In genomic region chr4:129819712-129820336, GRCm38 (mm10) we compare ENCODE assay signal across 8 mouse cellular contexts. TPM values are rescaled to one million over a fixed set of nuclear protein-coding genes. Genes with fewer than 3 reads are reported as not detected.
A peak's percentile ranks its signal among the peaks of the same experiment; 100 is the strongest.
DNase-seq lines count a peak whose midpoint lies in the region; ATAC-seq and TF ChIP-seq lines count a peak whose summit lies in the region.

No protein-coding gene starts in this region.

- peaks cover 0 to 34% of the 10 kb centered on the region in 2 experiments for H3K36me3 ChIP-seq in CH12.LX (replicated peaks in 1 of 2; ENCODE audit: control insufficient read depth in 1 of 2, insufficient read depth in 1 of 2, low read length in 1 of 2)
- no peaks in the 10 kb centered on the region for H3K36me3 ChIP-seq in forebrain, embryonic 12.5 days (replicated peaks)
- peaks cover 5% of the 10 kb centered on the region; the same call in 1 of the 2 replicates for H3K36me3 ChIP-seq in liver, postnatal 0 days (replicated peaks; ENCODE audit: insufficient read depth, low read length)
- no peaks in the 10 kb centered on the region for H3K36me3 ChIP-seq in neural tube, embryonic 14.5 days (ENCODE audit: control insufficient read depth, insufficient read depth, low read length)

- peak overlapping the region; percentile 94 for H3K9ac ChIP-seq in CH12.LX (ENCODE audit: insufficient read depth, low read depth)
- peak overlapping the region; percentile 96 for H3K9ac ChIP-seq in forebrain, embryonic 12.5 days
- H3K9ac ChIP-seq in liver, postnatal 0 days (replicated peaks): peak overlapping the region; percentile 94
- peak overlapping the region; percentile 92 for H3K9ac ChIP-seq in neural tube, embryonic 14.5 days (replicated peaks; ENCODE audit: low read depth, low read length)

- no peak; the same call in none of the 2 replicates for TF ChIP-seq RAD21 in CH12.LX (IDR thresholded peaks at IDR 0.05; ENCODE audit: low read depth, low read length)

- H3K4me2 ChIP-seq in CH12.LX (ENCODE audit: insufficient read depth, low read depth, poor library complexity, severe bottlenecking): peak overlapping the region; percentile 80
- peak overlapping the region; percentile 75 for H3K4me2 ChIP-seq in forebrain, embryonic 12.5 days
- peak overlapping the region; percentile 81 for H3K4me2 ChIP-seq in liver, postnatal 0 days (ENCODE audit: low read depth, low read length)
- H3K4me2 ChIP-seq in neural tube, embryonic 14.5 days (ENCODE audit: low read depth, low read length): peak overlapping the region; percentile 72

- WGBS in forebrain, embryonic 12.5 days: under 1% methylated on average over 75 of the region's 83 CpGs
- under 1% methylated on average over 64 of the region's 83 CpGs for WGBS in large intestine, adult 2 months
- under 1% methylated on average over 64 of the region's 83 CpGs for WGBS in liver, postnatal 0 days (ENCODE audit: insufficient replicate concordance)
- under 1% methylated on average over 72 of the region's 83 CpGs for WGBS in neural tube, embryonic 14.5 days

- peak; percentile 93 for TF ChIP-seq POLR2A in CH12.LX (IDR thresholded peaks at IDR 0.05; ENCODE audit: low read depth, low read length)

- H3K79me2 ChIP-seq in CH12.LX (replicated peaks; ENCODE audit: control insufficient read depth, extremely low read depth, insufficient read depth, poor library complexity, severe bottlenecking): peaks cover 45% of the 10 kb centered on the region

- intact Hi-C loops in heart, postnatal 10 days (cut with DNase I): loop anchor here (2.0 to 10.0 kb wide), 4 partner anchors 15 to 345 kb away; partner anchors contain the start of gene Khdrbs1

- dilution Hi-C loops in CH12.LX (cut with MboI; ENCODE audit: extremely low pct_ligation_motif_present, extremely low pct_unique_long_range_greater_than_20kb, low sequenced_read_pairs): no loop called here

- DNase-seq in CH12.LX (ENCODE audit: extremely low read depth): peak; percentile 97
- DNase-seq in c-Kit-positive CD71-positive TER-119-negative erythroid progenitor cells, embryonic 14.5 days (ENCODE audit: low read depth): peak; percentile 91
- DNase-seq in heart, postnatal 10 days: peak; percentile 97 to 99
- peak; percentile 77 for DNase-seq in large intestine, adult 2 months (ENCODE audit: low read depth, low spot score)
- peak; percentile 98 for DNase-seq in liver, postnatal 0 days
- peak; percentile 98 for DNase-seq in testis, postnatal 10 days (ENCODE audit: low spot score)

- no peaks in the 10 kb centered on the region for H3K27me3 ChIP-seq in CH12.LX (replicated peaks)
- no peaks in the 10 kb centered on the region for H3K27me3 ChIP-seq in forebrain, embryonic 12.5 days
- no peaks in the 10 kb centered on the region for H3K27me3 ChIP-seq in liver, postnatal 0 days (ENCODE audit: insufficient read depth, low read length)
- H3K27me3 ChIP-seq in neural tube, embryonic 14.5 days (ENCODE audit: control insufficient read depth, insufficient read depth, low read length): no peaks in the 10 kb centered on the region

- peaks cover 3% of the 10 kb centered on the region for H3K9me3 ChIP-seq in CH12.LX (replicated peaks; ENCODE audit: low read length)
- no peaks in the 10 kb centered on the region for H3K9me3 ChIP-seq in forebrain, embryonic 12.5 days
- no peaks in the 10 kb centered on the region for H3K9me3 ChIP-seq in liver, postnatal 0 days (ENCODE audit: low read length)
- H3K9me3 ChIP-seq in neural tube, embryonic 14.5 days (ENCODE audit: control insufficient read depth, low read length): no peaks in the 10 kb centered on the region

- ATAC-seq in forebrain, embryonic 12.5 days (ENCODE audit: low FRiP score): peak; percentile 96
- ATAC-seq in liver, postnatal 0 days: peak; percentile 93
- ATAC-seq in neural tube, embryonic 14.5 days (ENCODE audit: low read depth): peak; percentile 91

- TF ChIP-seq CTCF in CH12.LX (conservative IDR thresholded peaks at IDR 0.05 in 1 of 2, IDR thresholded peaks at IDR 0.05 in 1 of 2; ENCODE audit: low read depth in 2 of 2, low read length in 2 of 2): peak in 1 of 2 experiments; percentile 63; a peak in 2 of 4 replicates
- peak; percentile 44 for TF ChIP-seq CTCF in liver, postnatal 0 days (IDR thresholded peaks at IDR 0.05; ENCODE audit: low read depth)

- no peak for TF ChIP-seq EP300 in CH12.LX (IDR thresholded peaks at IDR 0.05; ENCODE audit: low read length)
- no peak for TF ChIP-seq EP300 in liver, postnatal 0 days (IDR thresholded peaks at IDR 0.05; ENCODE audit: low read depth)

- H3K4me3 ChIP-seq in CH12.LX (replicated peaks in 1 of 3; ENCODE audit: low read depth in 2 of 3, low read length in 2 of 3, poor library complexity in 1 of 3): peak overlapping the region; percentile 50 to 99 (median 95)
- peak overlapping the region; percentile 90 for H3K4me3 ChIP-seq in forebrain, embryonic 12.5 days (replicated peaks)
- H3K4me3 ChIP-seq in liver, postnatal 0 days (ENCODE audit: low read depth, low read length): peak overlapping the region; percentile 70
- H3K4me3 ChIP-seq in neural tube, embryonic 14.5 days (ENCODE audit: low read depth, low read length): peak overlapping the region; percentile 86

- peaks cover 7 to 37% of the 10 kb centered on the region in 2 experiments for H3K4me1 ChIP-seq in CH12.LX (ENCODE audit: control insufficient read depth in 1 of 2, insufficient read depth in 2 of 2)
- peaks cover 30% of the 10 kb centered on the region for H3K4me1 ChIP-seq in forebrain, embryonic 12.5 days
- H3K4me1 ChIP-seq in liver, postnatal 0 days (ENCODE audit: insufficient read depth): peaks cover 44% of the 10 kb centered on the region
- peaks cover 22% of the 10 kb centered on the region for H3K4me1 ChIP-seq in neural tube, embryonic 14.5 days (ENCODE audit: control insufficient read depth, insufficient read depth, low read length)

- in situ Hi-C loops in CH12.LX (cut with MboI; ENCODE audit: low pct_ligation_motif_present, low pct_unique_long_range_greater_than_20kb, low sequenced_read_pairs): no loop called here

- peak overlapping the region; percentile 94 for H3K27ac ChIP-seq in CH12.LX (ENCODE audit: insufficient read depth, low read depth)
- H3K27ac ChIP-seq in forebrain, embryonic 12.5 days: peak overlapping the region; percentile 95
- peak overlapping the region; percentile 97 for H3K27ac ChIP-seq in liver, postnatal 0 days (ENCODE audit: low read depth)
- H3K27ac ChIP-seq in neural tube, embryonic 14.5 days (ENCODE audit: low read depth, low read length): peak overlapping the region; percentile 92

TF ChIP-seq in CH12.LX, 34 proteins besides CTCF, POLR2A, EP300 and RAD21 (continues in another document):
- TF ChIP-seq UBTF (IDR thresholded peaks at IDR 0.05; ENCODE audit: low read depth, low read length): no peak; the same call in 1 of the 2 replicates
- no peak for TF ChIP-seq PAX5 (IDR thresholded peaks at IDR 0.05; ENCODE audit: low read length)
- peak; percentile 52 for TF ChIP-seq ELF1 (IDR thresholded peaks at IDR 0.05; ENCODE audit: low read depth, low read length)
- TF ChIP-seq CHD1 (IDR thresholded peaks at IDR 0.05; ENCODE audit: low read depth, low read length): no peak
- no peak; the same call in 1 of the 2 replicates for TF ChIP-seq ETS1 (conservative IDR thresholded peaks at IDR 0.05; ENCODE audit: low read depth, low read length)
- TF ChIP-seq GABPA (IDR thresholded peaks at IDR 0.05; ENCODE audit: insufficient replicate concordance, low read depth, low read length): no peak
- no peak for TF ChIP-seq ZC3H11A (IDR thresholded peaks at IDR 0.05; ENCODE audit: low read depth, low read length)
- TF ChIP-seq TCF12 (IDR thresholded peaks at IDR 0.05; ENCODE audit: low read depth, low read length): peak; percentile 85
- TF ChIP-seq MYC (IDR thresholded peaks at IDR 0.05; ENCODE audit: low read depth, low read length): peak; percentile 68; the same call in 1 of the 2 replicates
- TF ChIP-seq ZMIZ1 (IDR thresholded peaks at IDR 0.05; ENCODE audit: low read depth, low read length): peak; percentile 36; the same call in 1 of the 2 replicates
- TF ChIP-seq ZNF384 (IDR thresholded peaks at IDR 0.05; ENCODE audit: low read depth, low read length): no peak
- peak; percentile 85 for TF ChIP-seq MXI1 (IDR thresholded peaks at IDR 0.05; ENCODE audit: low read depth, low read length)
- no peak for TF ChIP-seq JUN (IDR thresholded peaks at IDR 0.05; ENCODE audit: insufficient read depth, low read depth, low read length)
- peak; percentile 60; the same call in 1 of the 2 replicates for TF ChIP-seq CHD2 (IDR thresholded peaks at IDR 0.05; ENCODE audit: low read length)
- TF ChIP-seq POLR2AphosphoS2 (IDR thresholded peaks at IDR 0.05; ENCODE audit: low read depth, low read length): no peak
- no peak for TF ChIP-seq RCOR1 (conservative IDR thresholded peaks at IDR 0.05; ENCODE audit: low read depth, low read length)
- peak; percentile 76 for TF ChIP-seq USF1 (IDR thresholded peaks at IDR 0.05; ENCODE audit: low read depth, low read length)
- peak; percentile 67 for TF ChIP-seq MEF2A (IDR thresholded peaks at IDR 0.05; ENCODE audit: borderline replicate concordance, low read depth, low read length)
- peak; percentile 86 for TF ChIP-seq BHLHE40 (IDR thresholded peaks at IDR 0.05; ENCODE audit: low read depth, low read length)
- TF ChIP-seq SMC3 (IDR thresholded peaks at IDR 0.05; ENCODE audit: low read depth, low read length): peak; percentile 15; the same call in 1 of the 2 replicates
- TF ChIP-seq MAZ (IDR thresholded peaks at IDR 0.05; ENCODE audit: low read depth, low read length): peak; percentile 85
- TF ChIP-seq JUND (conservative IDR thresholded peaks at IDR 0.05; ENCODE audit: low read depth, low read length): no peak
- no peak for TF ChIP-seq E2F4 (IDR thresholded peaks at IDR 0.05; ENCODE audit: insufficient replicate concordance, low read depth, low read length)
- TF ChIP-seq USF2 (conservative IDR thresholded peaks at IDR 0.05; ENCODE audit: low read depth, low read length): no peak
- no peak for TF ChIP-seq KAT2A (IDR thresholded peaks at IDR 0.05; ENCODE audit: insufficient replicate concordance, low read length)
- TF ChIP-seq TBP (conservative IDR thresholded peaks at IDR 0.05; ENCODE audit: low read depth, low read length): 0 out of 2 replicates have a peak, but pooled peaks have one; percentile 26
- TF ChIP-seq IRF4 (IDR thresholded peaks at IDR 0.05; ENCODE audit: low read depth, low read length): no peak

RNA-seq across cellular contexts. Expression of gene Ptp4a2, which starts 8.8 kb away (rescaled TPM):
- 113 and 163 TPM in 2 replicates for total RNA-seq in CH12.LX (2012; rRNA removed)
- total RNA-seq in CH12.LX (2014; rRNA removed): 415 and 493 TPM in 2 replicates
- polyA plus RNA-seq in CH12.LX (2012; ENCODE audit: insufficient read length, low read depth): 327 and 467 TPM in 2 replicates
- 375 and 407 TPM in 2 replicates for polyA plus RNA-seq in forebrain, embryonic 12.5 days (2016; fragmentation: Nextera tagmentation; extraction: Ambion mirVana)
- 100 to 1,000 TPM; 243 to 271 TPM for total RNA-seq in heart, postnatal 10 days (2021)
- 37.8 and 39.6 TPM in 2 replicates for polyA plus RNA-seq in large intestine, adult 2 months (2012; rRNA removed)
- polyA plus RNA-seq in liver, postnatal 0 days (2015; fragmentation: Nextera tagmentation; extraction: Ambion mirVana): 198 and 205 TPM in 2 replicates
- 163 and 234 TPM in 2 replicates for polyA plus RNA-seq in neural tube, embryonic 14.5 days (2014; fragmentation: Nextera tagmentation; extraction: Ambion mirVana)

Comparison
In these comparisons a context has a peak if more than half of its experiments do, and no peak if none do; other contexts are left out.
1. Peak in every context shown above with its lines: DNase-seq, ATAC-seq, H3K4me3 ChIP-seq and H3K27ac ChIP-seq.